Mouse (Mus musculus) brain, embryonic 14.5 days (tissue): ENCODE data around the gene Sgip1.

Experiments used
- CTCF ChIP-seq: fragments of 200-500 bp; IDR thresholded peaks from 2 replicates; pipeline ENCODE4 v1.5.1; 2012; ENCODE audit warnings: inconsistent platforms, mild to moderate bottlenecking, moderate library complexity, borderline replicate concordance; ENCODE audit not compliant: insufficient read depth, insufficient read length; ENCODE audit errors: extremely low read depth
- POLR2A ChIP-seq: fragments of 200-500 bp; IDR thresholded peaks from 2 replicates; pipeline ENCODE4 v1.6.1; 2012; ENCODE audit warnings: mild to moderate bottlenecking, inconsistent platforms, borderline replicate concordance; ENCODE audit not compliant: poor library complexity, insufficient read depth, insufficient read length, severe bottlenecking; ENCODE audit errors: extremely low read depth

GRCm38 (mm10) chr4:102852808-102853207 is 111.7 kb downstream of the Sgip1 start:
- TF ChIP-seq POLR2A (no peak), CTCF (no peak)
